Mouse (Mus musculus) embryonic fibroblast, embryonic 13.5 days (primary cell): ENCODE measurements at regions not wholly inside any gene's neighbourhood (a gene's known extent, or its start where the extent isn't known, plus 50 kb on each side); places are given as distances from the start of the nearest gene placed in this dataset.

Experiments used
- CTCF ChIP-seq: IDR thresholded peaks from 2 replicates; pipeline ENCODE4 v1.5.1; 2011; ENCODE audit warnings: mild to moderate bottlenecking, control low read depth, low read length, moderate library complexity, borderline replicate concordance; ENCODE audit not compliant: insufficient read depth
- POLR2A ChIP-seq: IDR thresholded peaks from 2 replicates; pipeline ENCODE4 v1.6.1; 2011; ENCODE audit warnings: low read depth, mild to moderate bottlenecking, control low read depth, low read length, moderate library complexity

DNA sequence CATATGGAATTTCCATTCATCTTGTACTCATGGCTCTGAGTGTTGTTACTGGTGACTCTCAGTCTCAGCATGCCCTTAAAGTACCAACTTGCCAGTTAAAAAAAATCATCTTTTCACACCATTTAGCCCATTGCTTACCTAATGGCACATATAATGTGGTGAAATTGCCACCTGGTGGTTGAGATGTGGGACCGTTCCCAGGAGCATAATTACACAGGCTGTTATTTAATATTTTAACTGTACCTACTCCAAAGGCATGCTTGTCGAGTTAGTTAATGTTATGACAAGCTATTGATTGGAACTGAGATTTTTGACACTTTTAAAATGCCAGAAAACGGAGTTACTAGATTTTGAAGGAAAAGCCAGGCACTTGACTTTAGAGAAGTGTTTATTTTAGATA, 530.2 kb upstream of the Sel1l start:
- TF ChIP-seq CTCF, result no peak
- no peak for TF ChIP-seq POLR2A
